Mouse (Mus musculus) thymus, postnatal 14 days (tissue): ENCODE data around the gene Acads.

Experiments used
- DNase-seq: peaks from one replicate; pipeline ENCODE4 v3.0.0; 2021

Gene Acads

DNA sequence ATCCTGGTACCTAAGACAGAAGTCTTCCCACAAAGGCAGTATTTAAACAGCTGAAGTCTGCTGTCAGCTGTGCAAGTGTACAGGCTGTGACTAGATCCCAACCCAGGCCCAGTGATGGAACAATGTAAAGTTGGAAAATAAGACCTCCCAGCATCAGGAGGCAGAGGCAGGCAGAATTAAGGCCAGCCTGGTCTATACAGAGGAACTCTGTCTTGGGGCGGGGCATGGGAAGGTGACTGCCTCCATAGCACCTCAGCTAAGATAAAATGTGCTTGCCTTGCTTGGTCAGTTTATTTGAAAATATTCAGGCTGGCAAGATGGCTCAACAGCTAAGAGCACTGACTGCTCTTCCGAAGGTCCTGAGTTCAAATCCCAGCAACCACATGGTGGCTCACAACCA, 48.7 kb downstream of the Acads start:
- DNase-seq: no peak

DNA sequence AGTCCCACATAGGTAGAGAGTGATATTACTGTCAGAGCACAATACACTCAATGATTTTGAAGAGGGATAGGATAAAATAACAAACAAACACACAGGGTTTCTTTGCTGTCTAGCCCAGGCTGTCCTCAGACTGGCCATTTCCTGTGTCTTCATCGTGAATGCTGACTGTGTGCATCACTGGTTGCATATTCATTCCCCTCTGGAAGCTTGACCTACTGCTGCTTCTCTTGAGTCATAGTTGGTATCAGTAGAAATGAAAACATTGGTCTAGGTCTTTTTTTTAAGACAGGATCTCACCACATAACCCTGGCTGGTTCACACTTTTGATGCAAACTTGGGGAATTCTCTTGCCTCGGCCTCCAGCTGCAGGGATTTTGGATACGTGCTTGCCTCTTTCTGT, 49.5 kb downstream of the Acads start:
- DNase-seq: no peak

DNA sequence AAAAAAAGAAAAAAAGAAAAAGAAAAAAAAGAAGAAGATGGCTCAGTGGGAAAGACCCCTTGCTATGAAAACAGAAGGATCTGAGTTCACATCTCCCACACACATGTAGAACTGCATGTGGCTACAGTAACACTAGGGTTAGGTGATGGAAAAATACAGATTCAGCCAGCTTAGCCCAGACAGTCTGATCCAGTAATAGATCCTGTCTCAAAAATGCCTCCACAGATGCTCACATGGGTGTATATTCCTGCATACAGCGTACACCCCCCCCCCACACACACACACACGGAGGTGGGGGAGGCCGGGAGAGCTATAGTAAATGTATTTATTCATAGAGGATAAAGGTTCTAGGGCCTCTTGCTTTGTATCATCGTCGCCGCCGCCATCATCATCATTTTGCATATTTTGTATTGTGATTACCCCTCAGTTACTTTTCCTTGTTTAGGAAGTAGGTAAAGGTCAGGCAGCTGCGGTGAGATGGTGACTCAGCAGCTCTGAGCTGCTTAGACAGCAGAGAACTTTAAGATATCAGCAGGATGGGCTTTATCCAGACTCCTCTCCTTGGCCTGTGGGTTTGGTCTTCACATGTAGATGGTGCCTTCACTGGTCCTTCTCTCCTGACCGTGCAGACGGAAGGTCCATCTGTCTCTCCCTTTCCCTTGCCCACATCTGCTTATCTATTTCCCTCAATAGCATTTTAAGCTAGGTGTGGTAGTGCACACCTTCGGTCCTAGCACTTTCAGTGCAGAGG, 50.3 kb downstream of the Acads start:
- DNase-seq: no peak

DNA sequence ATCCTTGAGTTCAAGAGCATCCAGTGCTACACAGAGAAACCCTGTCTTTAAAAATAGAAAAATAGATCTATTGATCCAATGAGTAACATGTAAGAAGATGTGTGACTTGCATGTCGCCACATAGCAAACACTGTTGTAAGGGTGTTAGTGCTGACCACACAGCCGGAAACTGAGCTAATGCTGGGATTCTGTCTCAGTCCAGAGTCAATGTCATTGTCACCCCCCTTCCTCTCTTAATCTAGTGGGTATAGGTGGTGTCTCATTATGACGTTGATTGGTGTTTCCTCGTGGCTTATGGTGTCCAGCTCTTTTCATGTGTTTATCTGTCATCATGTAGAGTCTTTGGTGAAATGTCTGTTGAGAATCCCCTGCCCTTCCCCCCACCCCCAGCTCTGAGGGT, 52.9 kb downstream of the Acads start:
- no peak for DNase-seq

DNA sequence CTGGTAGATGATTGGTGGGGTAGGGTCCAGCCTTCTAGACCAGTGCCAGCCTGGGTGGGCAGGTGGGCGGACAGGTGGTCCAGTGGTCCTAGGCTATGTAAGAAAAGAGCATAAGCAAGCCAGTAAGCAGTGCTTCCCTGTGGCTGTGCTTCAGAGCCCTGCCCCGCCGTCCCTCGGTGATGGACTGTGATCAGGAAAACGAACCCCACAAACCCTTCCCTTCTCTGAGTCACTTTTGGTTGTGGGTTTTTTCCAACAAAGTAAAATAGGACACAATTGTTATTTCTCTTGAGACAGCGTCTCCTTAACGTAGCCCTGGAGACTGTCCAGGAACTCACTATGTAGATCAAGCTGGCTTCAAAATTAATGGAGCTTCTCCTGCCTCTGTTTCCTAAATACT, 55.8 kb downstream of the Acads start:
- no peak for DNase-seq

DNA sequence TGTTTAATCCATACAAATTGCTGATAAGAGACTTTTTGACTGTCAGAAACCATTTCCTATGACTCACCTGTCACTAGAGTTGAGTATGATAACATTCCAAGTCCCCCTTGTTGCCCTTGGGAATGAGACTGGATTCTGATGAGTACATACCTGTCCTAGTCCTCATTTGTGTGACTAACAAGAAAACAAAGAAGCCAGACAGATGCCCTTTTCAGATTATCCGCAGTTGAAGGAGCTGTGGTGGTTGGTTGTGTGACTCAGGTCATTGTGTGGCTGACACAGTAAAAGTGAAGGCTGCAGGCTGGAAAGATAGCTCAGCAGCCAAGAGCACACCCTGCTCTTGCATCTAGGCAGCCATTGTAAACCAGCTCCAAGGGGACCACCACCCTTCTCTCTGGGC, 56.6 kb downstream of the Acads start:
- no peak for DNase-seq

DNA sequence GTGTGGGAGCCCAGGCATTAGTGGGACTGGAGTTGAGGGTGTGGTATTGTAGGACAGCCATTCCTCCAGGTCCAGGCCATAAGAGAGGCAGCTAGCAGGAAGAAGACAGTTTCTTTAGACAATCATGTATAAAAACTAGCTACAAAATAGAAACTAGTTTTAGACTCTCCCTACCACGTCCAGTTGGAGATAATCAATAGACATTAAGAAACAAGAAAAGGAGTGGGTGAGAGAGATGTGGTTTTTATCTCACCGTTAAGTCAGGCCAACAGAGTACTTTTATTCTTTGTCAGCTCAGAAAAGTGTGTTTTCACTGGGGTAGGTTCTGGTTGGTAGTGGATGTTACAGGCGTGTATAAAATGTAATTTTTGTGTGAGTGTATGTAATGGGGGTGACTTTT, 58.2 kb downstream of the Acads start:
- DNase-seq: no peak
